Mouse (Mus musculus) cerebellum, adult (tissue): ENCODE results near the gene Gm21969.

Source experiments
- ATAC-seq: cut with Nextera tagmentation; 2 replicates; pipeline ENCODE4 v1.9.2; 2017; ENCODE audit warnings: mild to moderate bottlenecking, moderate library complexity, mixed read lengths; ENCODE audit not compliant: insufficient number of reproducible peaks, low FRiP score, low TSS enrichment

Gm21969 gene

GRCm38 (mm10) chr4:139614524-139615260 is 11.7 kb downstream of the Gm21969 start:
- no peak for ATAC-seq

GRCm38 (mm10) chr4:139616276-139617000 is 13.5 kb downstream of the Gm21969 start:
- no peak for ATAC-seq

- no peak for ATAC-seq
These were observed 14.0 kb downstream of the Gm21969 start for GRCm38 (mm10) chr4:139617001-139617364.

- ATAC-seq = no peak
These were observed 16.8 kb downstream of the Gm21969 start for GRCm38 (mm10) chr4:139619765-139620164.

- ATAC-seq = peak; percentile 99
These were observed 19.6 kb downstream of the Gm21969 start, which contains the start of gene Aldh4a1 for GRCm38 (mm10) chr4:139622373-139623282. Gene Aldh4a1, plus strand, starts transcription at chr4:139622866.

- no peak for ATAC-seq
These were observed 20.6 kb downstream of the Gm21969 start for GRCm38 (mm10) chr4:139623434-139624115.

GRCm38 (mm10) chr4:139624116-139624489 is 21.1 kb downstream of the Gm21969 start:
- no peak for ATAC-seq

GRCm38 (mm10) chr4:139624706-139625105 is 21.7 kb downstream of the Gm21969 start:
- ATAC-seq = no peak

GRCm38 (mm10) chr4:139627361-139627760 is 24.4 kb downstream of the Gm21969 start:
- ATAC-seq = no peak

- ATAC-seq = no peak
These were observed 27.2 kb downstream of the Gm21969 start for GRCm38 (mm10) chr4:139630171-139630570.

- no peak for ATAC-seq
These were observed 28.2 kb downstream of the Gm21969 start for GRCm38 (mm10) chr4:139631141-139631540.

GRCm38 (mm10) chr4:139631569-139632253 is 28.7 kb downstream of the Gm21969 start:
- no peak for ATAC-seq

GRCm38 (mm10) chr4:139632254-139632580 is 29.2 kb downstream of the Gm21969 start:
- ATAC-seq = no peak

- ATAC-seq = no peak
These were observed 33.4 kb downstream of the Gm21969 start for GRCm38 (mm10) chr4:139636373-139636772.

- no peak for ATAC-seq
These were observed 34.9 kb downstream of the Gm21969 start for GRCm38 (mm10) chr4:139637847-139638246.

- ATAC-seq = no peak
These were observed 35.4 kb downstream of the Gm21969 start for GRCm38 (mm10) chr4:139638356-139638755.

- no peak for ATAC-seq
These were observed 36.8 kb downstream of the Gm21969 start for GRCm38 (mm10) chr4:139639801-139640200.

GRCm38 (mm10) chr4:139640333-139640732 is 37.3 kb downstream of the Gm21969 start:
- no peak for ATAC-seq

- ATAC-seq = no peak
These were observed 37.8 kb downstream of the Gm21969 start for GRCm38 (mm10) chr4:139640775-139641174.
